Mouse (Mus musculus): ENCODE results near the gene Npw. TPM values are rescaled to one million over a fixed set of nuclear protein-coding genes. Genes with fewer than 3 reads are reported as not detected.

The Npw gene
- total RNA-seq (2021), result 1 to 10 TPM in 1 of 2 experiments, under 1 TPM in 1; 0.95 to 1.4 TPM
- long read RNA-seq, experiment 1, result 0 reads
- long read RNA-seq, experiment 2, result 0 reads

GRCm38 (mm10) chr17:24658017-24658758 is at the start of gene Npw:
TSS of gene Npw (minus strand) at chr17:24658457.
- DNase-seq (ENCODE audit: low spot score in 2 of 2), result no peak
- intact Hi-C loops (cut with DNase I), result no loop called here

GRCm38 (mm10) chr17:24707801-24708425 is 49.7 kb upstream of the Npw start:
- intact Hi-C loops (cut with DNase I), result loop anchor here (1.0 kb wide), 1 partner anchor 11 kb away; no protein-coding TSS in a partner anchor
- no peak for DNase-seq (ENCODE audit: low spot score in 2 of 2)

GRCm38 (mm10) chr17:24706982-24707800 is 48.9 kb upstream of the Npw start, which contains the start of gene Tbl3:
TSS of gene Tbl3 (minus strand) at chr17:24707660.
- DNase-seq (ENCODE audit: low spot score in 2 of 2), result peak; percentile 94 to 97

GRCm38 (mm10) chr17:24705821-24706220 is 47.6 kb upstream of the Npw start:
- DNase-seq (ENCODE audit: low spot score in 2 of 2), result no peak
- intact Hi-C loops (cut with DNase I), result no loop called here

More at GRCm38 (mm10) chr17:24706982-24707800, 48.9 kb upstream of the Npw start, which contains the start of gene Tbl3:
- intact Hi-C loops (cut with DNase I), result loop anchor here (1.0 kb wide), 1 partner anchor 12 kb away; no protein-coding TSS in a partner anchor

- intact Hi-C loops (cut with DNase I), result no loop called here
- no peak for DNase-seq (ENCODE audit: low spot score in 2 of 2)
Observed at GRCm38 (mm10) chr17:24701251-24701650, 43.0 kb upstream of the Npw start.

- intact Hi-C loops (cut with DNase I), result no loop called here
- DNase-seq (ENCODE audit: low spot score in 2 of 2), result no peak
Observed at GRCm38 (mm10) chr17:24699473-24699872, 41.2 kb upstream of the Npw start.

GRCm38 (mm10) chr17:24698715-24699114 is 40.5 kb upstream of the Npw start:
- intact Hi-C loops (cut with DNase I), result no loop called here
- no peak for DNase-seq (ENCODE audit: low spot score in 2 of 2)

- DNase-seq (ENCODE audit: low spot score in 2 of 2), result peak in 1 of 2 experiments; percentile 52
- intact Hi-C loops (cut with DNase I), result no loop called here
Observed at GRCm38 (mm10) chr17:24697985-24698384, 39.7 kb upstream of the Npw start.

GRCm38 (mm10) chr17:24696011-24696697 is 37.9 kb upstream of the Npw start, which contains the start of the genes Gfer and Noxo1:
TSS of gene Gfer (minus strand) at chr17:24696156.
TSS of gene Noxo1 (plus strand) at chr17:24696234.
- DNase-seq (ENCODE audit: low spot score in 2 of 2), result peak; percentile 59 to 85
- intact Hi-C loops (cut with DNase I), result no loop called here

GRCm38 (mm10) chr17:24695326-24696010 is 37.2 kb upstream of the Npw start:
- intact Hi-C loops (cut with DNase I), result no loop called here
- no peak for DNase-seq (ENCODE audit: low spot score in 2 of 2)

- no peak for DNase-seq (ENCODE audit: low spot score in 2 of 2)
- intact Hi-C loops (cut with DNase I), result no loop called here
Observed at GRCm38 (mm10) chr17:24692385-24692784, 34.1 kb upstream of the Npw start.

- DNase-seq (ENCODE audit: low spot score in 2 of 2), result peak in 1 of 2 experiments; percentile 41
- intact Hi-C loops (cut with DNase I), result no loop called here
Observed at GRCm38 (mm10) chr17:24689251-24690081, 31.2 kb upstream of the Npw start, which contains the start of gene Syngr3. TSS of gene Syngr3 (minus strand) at chr17:24689955.

- DNase-seq (ENCODE audit: low spot score in 2 of 2), result no peak
- intact Hi-C loops (cut with DNase I), result no loop called here
Observed at GRCm38 (mm10) chr17:24687599-24687998, 29.3 kb upstream of the Npw start.

GRCm38 (mm10) chr17:24687146-24687595 is 28.9 kb upstream of the Npw start:
- intact Hi-C loops (cut with DNase I), result no loop called here
- DNase-seq (ENCODE audit: low spot score in 2 of 2), result no peak

GRCm38 (mm10) chr17:24686514-24686913 is 28.3 kb upstream of the Npw start:
- intact Hi-C loops (cut with DNase I), result no loop called here
- DNase-seq (ENCODE audit: low spot score in 2 of 2), result no peak

GRCm38 (mm10) chr17:24677500-24678080 is 19.3 kb upstream of the Npw start:
- no peak for DNase-seq (ENCODE audit: low spot score in 2 of 2)
- intact Hi-C loops (cut with DNase I), result no loop called here

GRCm38 (mm10) chr17:24676877-24677276 is 18.6 kb upstream of the Npw start:
- intact Hi-C loops (cut with DNase I), result no loop called here
- no peak for DNase-seq (ENCODE audit: low spot score in 2 of 2)
